Mouse (Mus musculus) cerebellum, adult 2 months (tissue): ENCODE results near the gene Gstk1. TPM values are rescaled to one million over a fixed set of nuclear protein-coding genes. Genes with fewer than 3 reads are reported as not detected.
A peak's percentile ranks its signal among the peaks of the same experiment; 100 is the strongest.

Experiments
- DNase-seq, 2 experiments: peaks; one replicate each; pipeline ENCODE4 v3.0.0; 2021
- H3K27ac ChIP-seq: fragments of 200-500 bp; 2 replicates; pipeline ENCODE4 v1.5.1; 2012; ENCODE audit warnings: low read length, control low read depth, inconsistent platforms; ENCODE audit not compliant: insufficient read depth
- H3K27me3 ChIP-seq: fragments of 200-500 bp; 2 replicates; pipeline ENCODE4 v1.6.1; 2012; ENCODE audit warnings: inconsistent platforms, mild to moderate bottlenecking, low read length, moderate library complexity; ENCODE audit not compliant: control insufficient read depth, insufficient read depth
- H3K4me1 ChIP-seq: fragments of 200-500 bp; 2 replicates; pipeline ENCODE4 v1.6.1; 2011; ENCODE audit warnings: low read length; ENCODE audit not compliant: control insufficient read depth, insufficient read depth
- H3K4me3 ChIP-seq: fragments of 200-500 bp; replicated peaks from 2 replicates; pipeline ENCODE3; 2011; ENCODE audit warnings: mild to moderate bottlenecking, low read depth, low read length, control low read depth; ENCODE audit not compliant: insufficient read depth
- CTCF ChIP-seq: fragments of 200-500 bp; IDR thresholded peaks from 2 replicates; pipeline ENCODE4 v1.5.1; 2011; ENCODE audit warnings: low read depth, mild to moderate bottlenecking, control low read depth, low read length, moderate library complexity, borderline replicate concordance; ENCODE audit not compliant: insufficient read depth
- POLR2A ChIP-seq: fragments of 200-500 bp; IDR thresholded peaks from 2 replicates; pipeline ENCODE4 v1.6.1; 2011; ENCODE audit warnings: low read length, control low read depth, borderline replicate concordance; ENCODE audit not compliant: insufficient read depth
- WGBS: fragments of 180-500 bp; shearing (Covaris S2); methylation state at CpG from one replicate; pipeline ENCODE4 v1.1.7; 2018; 5-methylcytosine and 5-hydroxymethylcytosine counted together
- polyA plus RNA-seq: library from polyadenylated mRNA; depleted of rRNA; stranded (reverse); fragments of >200 nt; gene quantifications from 2 replicates; pipeline ENCODE4 v1.2.3, GENCODE M21; 2012

The Gstk1 gene
- polyA plus RNA-seq, 1 experiment: 30.5 TPM

DNA sequence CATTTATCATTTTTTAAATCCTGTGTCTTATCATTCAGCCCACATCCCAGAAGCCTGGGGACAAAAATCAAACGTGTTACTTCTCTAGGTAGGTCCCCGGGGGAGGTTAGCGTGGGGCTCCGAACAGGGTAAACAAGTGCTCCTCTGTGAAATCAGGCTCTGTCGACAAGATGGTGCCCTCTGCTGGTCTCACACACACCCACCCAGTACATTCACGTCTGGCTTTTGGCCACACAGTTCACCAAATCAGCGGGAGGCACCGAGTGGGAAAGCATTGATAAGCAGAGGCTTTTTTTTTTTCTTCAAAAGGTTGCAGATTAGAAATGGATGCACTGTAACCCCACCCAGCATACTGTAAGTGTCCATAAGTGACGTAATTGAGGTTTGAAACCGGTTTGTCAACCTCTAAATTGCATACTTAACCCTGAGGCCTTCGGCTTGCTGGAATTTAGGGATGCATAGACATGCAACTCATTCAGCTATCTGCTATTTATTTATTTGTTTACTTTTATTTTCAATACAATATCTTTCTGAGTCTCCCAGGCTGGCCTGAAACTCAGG is 11.6 kb downstream of the Gstk1 start:
- H3K27me3 ChIP-seq: no peaks in the 10 kb centered on the region
- TF ChIP-seq POLR2A (no peak), CTCF (peak; percentile 54; the same call in 1 of the 2 replicates)

DNA sequence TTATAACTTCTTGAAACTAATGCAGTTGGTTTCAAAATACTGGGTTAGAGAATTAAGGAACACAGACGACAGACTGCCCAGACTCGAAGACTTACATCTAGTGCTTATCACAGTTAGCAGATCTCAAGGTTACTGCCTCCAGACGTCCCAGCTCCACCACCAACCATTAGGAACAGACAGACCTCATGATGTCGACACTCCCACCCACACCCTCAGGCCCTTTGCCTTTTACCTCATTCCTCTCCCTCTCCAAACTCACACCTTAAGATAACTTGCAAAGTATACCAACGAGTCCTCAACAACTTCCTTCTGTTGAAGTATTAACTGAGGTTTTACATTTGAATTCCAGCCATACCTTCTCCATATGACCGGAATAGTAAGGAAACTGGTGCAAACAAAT is 14.7 kb downstream of the Gstk1 start:
- TF ChIP-seq CTCF (no peak), POLR2A (no peak)
- Histone ChIP-seq H3K27ac (no peak overlapping the region), H3K4me3 (no peak overlapping the region), H3K27me3 (no peaks in the 10 kb centered on the region), H3K4me1 (no peaks in the 10 kb centered on the region)
- no peak for DNase-seq
- 76% methylated on average over 6 of the region's 6 CpGs for WGBS

More for the DNA sequence above, 11.6 kb downstream of the Gstk1 start:
- H3K4me1 ChIP-seq: no peaks in the 10 kb centered on the region
- DNase-seq: peak; percentile 19 to 27
- no peak overlapping the region for H3K4me3 ChIP-seq
- WGBS: 28% methylated on average over 11 of the region's 11 CpGs
- no peak overlapping the region for H3K27ac ChIP-seq

DNA sequence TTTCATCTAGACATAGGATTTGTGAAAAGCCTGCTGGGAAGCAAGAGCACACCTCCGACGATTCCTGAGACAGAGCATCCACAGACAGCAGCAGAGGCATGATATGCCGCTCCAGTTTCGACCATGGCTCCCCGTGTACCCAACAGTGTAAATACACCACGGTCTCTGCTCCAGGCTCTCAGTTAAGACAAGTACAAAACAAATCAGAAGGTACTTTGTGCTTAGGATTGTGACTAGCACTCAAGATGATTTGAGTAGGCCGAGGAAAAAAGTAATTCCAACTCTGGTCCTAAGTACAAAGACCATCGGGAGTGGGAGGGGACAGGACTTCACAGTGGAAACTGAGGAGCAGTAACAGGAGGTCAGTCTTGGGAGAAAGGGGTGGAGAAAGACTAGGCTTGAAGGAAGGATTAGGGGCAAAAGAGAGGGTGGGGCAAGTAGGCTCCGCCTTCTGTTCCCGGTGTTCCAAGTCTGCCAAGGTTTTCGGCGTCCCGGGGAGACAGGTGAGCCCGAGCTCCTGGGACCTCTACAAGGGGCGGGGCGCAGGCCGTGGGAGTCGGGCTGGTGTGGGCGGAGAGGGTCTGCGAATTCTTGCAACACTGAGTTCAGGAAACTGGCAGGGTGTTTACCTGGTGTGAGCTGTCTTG is 15.9 kb downstream of the Gstk1 start, which contains the start of gene Tmem139:
Tmem139 (plus strand) TSS at position 447 of the 647 bp plus-strand sequence.
- H3K27ac ChIP-seq: no peak within 1 kb of the TSS
- DNase-seq: no peak
- TF ChIP-seq CTCF (no peak), POLR2A (no peak)
- no peak within 1 kb of the TSS for H3K4me3 ChIP-seq
- H3K4me1 ChIP-seq: no peaks in the 10 kb centered on the region
- H3K27me3 ChIP-seq: no peaks in the 10 kb centered on the region
- 30% methylated on average over 20 of the region's 20 CpGs for WGBS

DNA sequence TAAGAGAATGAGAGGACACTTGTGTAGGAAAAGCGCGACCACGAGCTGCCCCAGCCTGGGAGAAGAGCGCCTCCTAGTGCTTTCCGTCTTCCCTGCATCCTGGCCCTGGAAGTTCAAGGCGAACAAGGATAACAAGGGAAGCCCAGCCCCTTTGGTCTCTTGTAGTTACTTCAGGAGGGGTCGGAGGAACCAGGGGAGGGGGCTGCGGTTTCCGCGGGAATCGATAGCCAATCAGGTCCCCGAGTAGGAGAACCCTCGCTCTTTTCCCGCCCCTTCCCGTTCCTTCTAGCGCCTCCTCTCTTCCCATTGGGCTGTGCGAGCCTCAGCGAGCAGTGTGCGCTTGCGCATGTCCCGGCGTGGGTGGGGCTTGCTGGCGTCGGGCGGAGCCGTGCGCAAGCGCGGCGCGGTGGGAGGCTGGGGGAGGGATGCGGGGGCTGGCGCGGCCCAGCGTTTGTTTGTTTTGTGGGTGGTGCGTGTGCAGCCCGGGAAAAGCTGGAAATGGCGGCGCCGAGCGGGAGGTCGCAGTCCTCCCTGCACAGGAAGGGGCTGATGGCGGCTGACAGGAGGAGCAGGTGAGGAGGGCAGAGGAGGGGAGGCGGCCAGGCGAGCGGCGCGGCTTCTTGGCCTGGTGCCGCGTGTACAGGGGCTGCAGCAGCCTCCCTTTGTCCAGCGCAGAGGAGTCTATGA is 19.0 kb downstream of the Gstk1 start, which contains the start of gene Casp2:
Casp2 (plus strand) TSS at position 360 of the 687 bp plus-strand sequence.
- peak; percentile 94 for TF ChIP-seq CTCF
- peak; percentile 77 for TF ChIP-seq POLR2A
- no peaks in the 10 kb centered on the region for H3K27me3 ChIP-seq
- 1% methylated on average over 51 of the region's 51 CpGs for WGBS
- H3K27ac ChIP-seq: peak within 1 kb of the TSS; percentile 81
- DNase-seq: peak; percentile 98 to 99
- H3K4me3 ChIP-seq: peak within 1 kb of the TSS; percentile 81
- peaks cover under 1% of the 10 kb centered on the region; the same call in 1 of the 2 replicates for H3K4me1 ChIP-seq

DNA sequence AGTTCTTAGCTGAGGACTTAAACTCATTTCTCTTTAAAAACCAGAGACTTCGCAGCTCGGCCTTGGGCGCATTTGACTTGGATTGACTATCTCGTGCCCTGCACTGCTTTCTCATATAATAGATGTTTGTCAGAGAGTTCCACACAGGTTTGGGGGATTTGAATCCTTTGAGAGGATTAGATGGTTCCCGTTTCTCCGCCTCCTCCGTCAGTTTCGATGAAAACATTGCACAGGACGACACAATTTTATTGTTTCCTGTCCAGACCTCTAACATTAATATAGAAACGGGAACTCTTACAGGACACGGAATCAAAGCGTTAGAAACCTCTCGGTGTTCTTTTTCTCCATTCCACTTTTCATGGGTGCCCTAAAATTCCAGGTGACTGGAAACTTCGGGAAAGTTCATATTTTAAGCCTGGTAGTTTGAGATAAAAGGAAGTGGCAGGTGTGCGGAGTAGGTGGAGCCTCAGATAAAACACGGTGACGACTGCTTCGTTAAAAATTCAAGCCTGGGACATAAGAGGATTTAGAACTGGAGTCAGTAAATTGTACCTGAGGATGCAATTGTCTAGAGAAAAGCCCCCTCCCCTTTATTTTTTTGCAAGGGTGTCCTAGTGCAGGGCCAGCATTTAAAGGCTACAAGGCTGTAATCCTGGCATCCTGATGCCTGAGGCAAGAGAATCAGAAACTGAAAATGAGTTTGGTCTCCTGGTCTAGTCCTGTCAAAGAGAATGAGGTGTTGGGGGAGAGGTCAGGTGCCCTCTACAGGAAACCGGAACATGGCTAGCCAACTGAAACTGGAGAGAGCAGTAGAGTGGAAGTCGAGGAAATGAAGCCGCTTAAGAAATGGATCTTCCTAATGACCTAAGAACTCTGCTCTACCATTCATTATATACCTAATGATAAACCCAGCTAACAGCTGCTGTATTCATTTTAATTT is 19.9 kb downstream of the Gstk1 start:
- no peak for DNase-seq
- no peaks in the 10 kb centered on the region for H3K27me3 ChIP-seq
- WGBS: under 1% methylated on average over 21 of the region's 21 CpGs

DNA sequence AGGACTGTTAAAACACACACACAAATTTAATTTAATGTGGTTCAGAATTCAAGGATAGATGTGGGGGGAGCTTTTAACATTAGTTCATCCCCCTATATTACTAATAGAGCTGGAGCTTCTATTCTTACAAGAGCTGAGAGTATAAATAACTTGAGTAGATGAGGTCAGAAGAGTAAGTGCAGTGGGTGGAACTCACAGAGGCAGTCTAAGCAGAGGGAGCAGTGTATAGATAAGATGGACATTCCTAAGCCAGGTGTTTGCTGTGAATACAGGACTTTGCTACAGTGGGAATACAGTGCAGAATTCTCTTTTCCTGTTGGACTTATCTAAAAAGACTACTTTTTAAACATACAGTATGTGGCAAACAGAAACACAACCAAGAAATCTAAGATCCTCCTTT is 25.1 kb downstream of the Gstk1 start:
- H3K27ac ChIP-seq: no peak overlapping the region
- H3K4me1 ChIP-seq: peaks cover 3% of the 10 kb centered on the region; the same call in 1 of the 2 replicates
- no peaks in the 10 kb centered on the region for H3K27me3 ChIP-seq
- no peak for DNase-seq
- no peak overlapping the region for H3K4me3 ChIP-seq
- TF ChIP-seq POLR2A (no peak), CTCF (no peak)

More for the DNA sequence above, 19.9 kb downstream of the Gstk1 start:
- H3K4me3 ChIP-seq: peak overlapping the region; percentile 81
- TF ChIP-seq POLR2A (no peak), CTCF (no peak)
- peak overlapping the region; percentile 81 for H3K27ac ChIP-seq
- peaks cover 3% of the 10 kb centered on the region; the same call in 1 of the 2 replicates for H3K4me1 ChIP-seq

DNA sequence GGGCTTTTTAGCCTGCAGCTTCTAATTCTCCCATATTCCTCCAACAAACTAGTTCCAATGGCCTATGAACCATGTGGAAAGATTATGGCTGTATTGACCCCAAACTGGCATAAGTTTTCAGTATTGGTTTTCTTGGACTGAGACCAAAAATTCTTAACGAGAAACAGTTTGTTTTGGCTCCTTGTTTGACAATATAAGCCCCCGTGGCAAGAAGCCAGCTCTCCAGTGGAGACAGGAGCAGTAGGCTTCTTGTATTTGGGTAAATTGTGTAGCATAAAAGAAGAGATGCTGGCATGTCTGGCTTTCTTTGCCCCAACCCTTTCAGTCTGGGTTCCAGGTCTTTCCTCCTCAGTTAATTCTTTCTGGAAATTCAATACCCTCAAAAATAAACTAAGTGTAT is 30.4 kb downstream of the Gstk1 start:
- WGBS: 13% methylated on average over 2 of the region's 2 CpGs
- Histone ChIP-seq H3K4me1 (no peaks in the 10 kb centered on the region), H3K27ac (no peak overlapping the region), H3K4me3 (no peak overlapping the region), H3K27me3 (no peaks in the 10 kb centered on the region)
- DNase-seq: no peak
- TF ChIP-seq CTCF: no peak
- no peak for TF ChIP-seq POLR2A
